Mouse (Mus musculus) hindbrain, embryonic 11.5 days (tissue): ENCODE measurements at regions not wholly inside any gene's neighbourhood (a gene's known extent, or its start where the extent isn't known, plus 50 kb on each side); places are given as distances from the start of the nearest gene placed in this dataset.

Experiments used
- ATAC-seq: fragments of 200-750 bp; cut with Nextera tagmentation; 2 replicates; pipeline ENCODE4 v1.8.0; 2017; ENCODE audit warnings: mild to moderate bottlenecking, moderate TSS enrichment, moderate library complexity; ENCODE audit not compliant: low FRiP score
- DNase-seq: peaks from one replicate; pipeline ENCODE4 v3.0.0-alpha.2; 2015; ENCODE audit warnings: low spot score
- H3K27ac ChIP-seq: fragments of 300-500 bp; sonication (generic); 2 replicates; pipeline ENCODE4 v1.5.1; 2014; ENCODE audit warnings: mild to moderate bottlenecking, low read depth, low read length
- H3K27me3 ChIP-seq: fragments of 300-500 bp; sonication (generic); 2 replicates; pipeline ENCODE4 v1.6.1; 2014; ENCODE audit warnings: mild to moderate bottlenecking, low read length, moderate library complexity, mixed read lengths; ENCODE audit not compliant: control insufficient read depth, insufficient read depth
- H3K36me3 ChIP-seq: fragments of 300-500 bp; sonication (generic); 2 replicates; pipeline ENCODE4 v1.6.1; 2014; ENCODE audit warnings: mild to moderate bottlenecking, low read length, moderate library complexity, mixed read lengths; ENCODE audit not compliant: control insufficient read depth, insufficient read depth
- H3K4me1 ChIP-seq: fragments of 300-500 bp; sonication (generic); replicated peaks from 2 replicates; pipeline ENCODE4 v1.6.1; 2014; ENCODE audit warnings: low read length, mixed read lengths; ENCODE audit not compliant: control insufficient read depth, insufficient read depth
- H3K4me2 ChIP-seq: fragments of 300-500 bp; sonication (generic); replicated peaks from 2 replicates; pipeline ENCODE4 v1.6.1; 2014; ENCODE audit warnings: mild to moderate bottlenecking, low read depth, low read length
- H3K4me3 ChIP-seq: fragments of 300-500 bp; sonication (generic); 2 replicates; pipeline ENCODE4 v1.5.1; 2014; ENCODE audit warnings: low read depth, low read length
- H3K9ac ChIP-seq: fragments of 300-500 bp; sonication (generic); 2 replicates; pipeline ENCODE4 v1.6.1; 2014; ENCODE audit warnings: low read depth, low read length
- H3K9me3 ChIP-seq: fragments of 300-500 bp; sonication (generic); 2 replicates; pipeline ENCODE4 v1.6.1; 2016; ENCODE audit warnings: low read length; ENCODE audit not compliant: control insufficient read depth
- WGBS: fragments of 180-500 bp; shearing (Covaris S2); extraction: QIAGEN DNeasy Blood & Tissue Kit; methylation state at CpG from one replicate; pipeline ENCODE4 v1.1.7; 2014; 5-methylcytosine and 5-hydroxymethylcytosine counted together

DNA sequence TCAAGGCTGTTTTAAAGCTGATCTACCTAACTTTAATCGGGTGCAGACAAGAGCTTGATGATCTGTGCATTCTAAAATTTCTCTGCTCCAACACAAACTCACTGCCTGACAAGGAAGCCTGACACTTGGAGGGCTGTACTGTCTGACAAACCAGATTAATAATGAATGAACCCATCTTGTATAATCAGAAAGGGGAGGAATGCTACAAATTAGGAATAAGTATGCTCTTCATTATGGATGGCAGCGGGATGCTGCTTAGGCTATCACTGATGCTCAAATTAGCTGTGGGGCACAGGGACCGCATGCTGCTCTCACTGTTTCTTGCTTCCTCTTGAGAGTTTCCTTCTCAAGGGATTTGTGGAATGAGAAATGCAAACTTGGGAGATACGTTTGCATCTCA lies 213.8 kb upstream of the Veph1 start:
- WGBS: 77% methylated on average over 4 of the region's 4 CpGs

DNA sequence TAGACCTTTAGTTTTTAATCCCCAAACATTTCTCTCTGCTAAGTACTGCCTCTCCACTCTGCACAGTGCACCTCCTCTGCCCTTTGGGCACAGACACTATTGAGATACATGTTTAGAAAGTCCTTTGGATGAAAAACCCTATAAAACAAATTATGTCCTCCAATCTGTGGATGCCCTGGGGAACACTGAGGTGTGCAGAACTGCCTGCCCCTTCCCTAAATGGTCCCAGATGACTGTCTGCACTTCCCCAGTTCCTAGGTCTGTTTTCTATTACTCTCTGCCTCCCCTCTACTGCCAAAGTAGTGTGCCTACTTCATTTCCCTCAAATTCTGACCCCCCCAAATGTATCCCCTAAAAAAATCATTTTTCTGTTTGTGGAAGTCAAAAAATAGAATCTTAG lies 209.5 kb upstream of the Veph1 start:
- Histone ChIP-seq H3K9ac (no peak overlapping the region), H3K4me3 (no peak overlapping the region), H3K9me3 (no peaks in the 10 kb centered on the region), H3K27me3 (no peaks in the 10 kb centered on the region), H3K36me3 (no peaks in the 10 kb centered on the region), H3K27ac (no peak overlapping the region), H3K4me1 (no peaks in the 10 kb centered on the region), H3K4me2 (no peak overlapping the region)
- DNase-seq (no peak), ATAC-seq (no peak)

More for the DNA sequence above, 213.8 kb upstream of the Veph1 start:
- Histone ChIP-seq H3K9me3 (no peaks in the 10 kb centered on the region), H3K4me2 (no peak overlapping the region), H3K4me3 (no peak overlapping the region), H3K9ac (no peak overlapping the region), H3K36me3 (no peaks in the 10 kb centered on the region), H3K4me1 (no peaks in the 10 kb centered on the region), H3K27ac (no peak overlapping the region), H3K27me3 (no peaks in the 10 kb centered on the region)
- ATAC-seq (no peak), DNase-seq (no peak)

- no peak for ATAC-seq
- no peaks in the 10 kb centered on the region for H3K36me3 ChIP-seq
- no peak for DNase-seq
- no peak overlapping the region for H3K9ac ChIP-seq
- H3K4me3 ChIP-seq: no peak overlapping the region
- no peak overlapping the region for H3K27ac ChIP-seq
- no peak overlapping the region for H3K4me2 ChIP-seq
- H3K4me1 ChIP-seq: no peaks in the 10 kb centered on the region
- WGBS: 60% methylated on average over 6 of the region's 6 CpGs
- H3K9me3 ChIP-seq: no peaks in the 10 kb centered on the region
- no peaks in the 10 kb centered on the region for H3K27me3 ChIP-seq
Measured at GRCm38 (mm10) chr3:66505476-66506076, 208.9 kb upstream of the Veph1 start.

- Histone ChIP-seq H3K4me1 (no peaks in the 10 kb centered on the region), H3K9ac (no peak overlapping the region), H3K9me3 (no peaks in the 10 kb centered on the region), H3K27ac (no peak overlapping the region), H3K27me3 (no peaks in the 10 kb centered on the region), H3K36me3 (no peaks in the 10 kb centered on the region), H3K4me3 (no peak overlapping the region), H3K4me2 (no peak overlapping the region)
- 83% methylated on average over 6 of the region's 6 CpGs for WGBS
- ATAC-seq (no peak), DNase-seq (no peak)
Measured at GRCm38 (mm10) chr3:66504717-66505116, 208.1 kb upstream of the Veph1 start.

- no peak for ATAC-seq
Measured at GRCm38 (mm10) chr3:66503615-66504014, 207.0 kb upstream of the Veph1 start.

DNA sequence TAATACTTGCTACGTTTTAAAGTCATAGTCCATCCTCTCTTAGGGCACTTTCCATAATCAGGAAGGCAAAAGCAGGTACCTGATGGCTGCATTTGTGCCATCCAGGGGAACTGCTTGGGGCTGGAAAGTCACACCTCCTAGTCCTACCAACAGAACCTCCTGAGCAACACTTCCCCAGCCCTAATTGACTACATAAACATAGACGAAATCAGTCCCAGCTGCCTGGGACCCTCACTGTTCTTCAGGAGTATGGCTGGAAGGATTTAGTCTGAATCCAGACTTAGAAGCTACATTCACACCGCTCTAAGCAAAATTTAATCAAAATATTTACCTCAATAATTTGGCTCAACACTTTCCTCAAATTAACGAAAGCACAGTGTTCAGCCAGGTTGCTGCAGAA lies 205.2 kb upstream of the Veph1 start:
- WGBS: 76% methylated on average over 4 of the region's 4 CpGs
- no peaks in the 10 kb centered on the region for H3K36me3 ChIP-seq
- no peak overlapping the region for H3K27ac ChIP-seq
- no peak overlapping the region for H3K4me3 ChIP-seq
- DNase-seq: no peak
- H3K9ac ChIP-seq: no peak overlapping the region
- H3K27me3 ChIP-seq: no peaks in the 10 kb centered on the region
- H3K4me2 ChIP-seq: no peak overlapping the region
- no peaks in the 10 kb centered on the region for H3K4me1 ChIP-seq
- no peak for ATAC-seq
- no peaks in the 10 kb centered on the region for H3K9me3 ChIP-seq

More at GRCm38 (mm10) chr3:66503615-66504014, 207.0 kb upstream of the Veph1 start:
- Histone ChIP-seq H3K4me3 (no peak overlapping the region), H3K9me3 (no peaks in the 10 kb centered on the region), H3K4me2 (no peak overlapping the region), H3K27ac (no peak overlapping the region), H3K9ac (no peak overlapping the region), H3K27me3 (no peaks in the 10 kb centered on the region), H3K36me3 (no peaks in the 10 kb centered on the region), H3K4me1 (no peaks in the 10 kb centered on the region)
- DNase-seq: no peak
- WGBS: 88% methylated on average over 3 of the region's 3 CpGs

DNA sequence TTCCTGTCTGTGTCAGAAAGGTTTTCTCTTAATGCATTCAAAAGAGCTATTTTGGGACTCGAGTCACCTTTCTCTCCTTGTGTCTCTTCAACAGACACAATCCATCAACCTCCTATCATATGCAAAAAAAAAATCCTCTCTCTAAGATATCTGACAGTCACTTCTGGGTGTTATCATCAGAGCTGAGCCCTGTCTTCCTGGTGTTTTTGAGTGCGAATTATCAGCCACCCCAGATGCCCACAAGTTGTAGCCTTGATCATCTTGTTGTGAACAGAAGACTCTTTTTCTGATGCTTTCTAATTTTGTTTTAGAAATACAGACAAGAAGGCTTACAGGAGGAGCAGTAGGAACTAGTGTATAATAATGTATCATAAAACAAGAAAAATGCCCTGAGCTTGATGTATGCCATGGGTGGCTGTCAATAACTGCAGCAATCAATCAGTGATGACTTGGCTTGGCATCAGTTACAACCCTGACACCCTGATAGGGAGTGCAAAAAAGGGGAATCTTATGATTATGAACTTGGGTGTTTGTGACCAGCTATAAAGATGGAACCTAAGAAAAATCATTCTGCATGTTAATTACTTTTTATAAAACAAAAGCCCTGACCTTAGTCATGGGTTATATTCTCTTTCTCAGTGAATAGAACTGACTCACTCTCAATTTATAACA lies 197.9 kb upstream of the Veph1 start:
- H3K9me3 ChIP-seq: no peaks in the 10 kb centered on the region
- no peaks in the 10 kb centered on the region for H3K4me1 ChIP-seq
- H3K4me3 ChIP-seq: no peak overlapping the region
- H3K27me3 ChIP-seq: no peaks in the 10 kb centered on the region
- ATAC-seq: no peak
- no peaks in the 10 kb centered on the region for H3K36me3 ChIP-seq
- H3K27ac ChIP-seq: no peak overlapping the region
- WGBS: 83% methylated on average over 2 of the region's 2 CpGs
- no peak for DNase-seq
- no peak overlapping the region for H3K9ac ChIP-seq
- H3K4me2 ChIP-seq: no peak overlapping the region

DNA sequence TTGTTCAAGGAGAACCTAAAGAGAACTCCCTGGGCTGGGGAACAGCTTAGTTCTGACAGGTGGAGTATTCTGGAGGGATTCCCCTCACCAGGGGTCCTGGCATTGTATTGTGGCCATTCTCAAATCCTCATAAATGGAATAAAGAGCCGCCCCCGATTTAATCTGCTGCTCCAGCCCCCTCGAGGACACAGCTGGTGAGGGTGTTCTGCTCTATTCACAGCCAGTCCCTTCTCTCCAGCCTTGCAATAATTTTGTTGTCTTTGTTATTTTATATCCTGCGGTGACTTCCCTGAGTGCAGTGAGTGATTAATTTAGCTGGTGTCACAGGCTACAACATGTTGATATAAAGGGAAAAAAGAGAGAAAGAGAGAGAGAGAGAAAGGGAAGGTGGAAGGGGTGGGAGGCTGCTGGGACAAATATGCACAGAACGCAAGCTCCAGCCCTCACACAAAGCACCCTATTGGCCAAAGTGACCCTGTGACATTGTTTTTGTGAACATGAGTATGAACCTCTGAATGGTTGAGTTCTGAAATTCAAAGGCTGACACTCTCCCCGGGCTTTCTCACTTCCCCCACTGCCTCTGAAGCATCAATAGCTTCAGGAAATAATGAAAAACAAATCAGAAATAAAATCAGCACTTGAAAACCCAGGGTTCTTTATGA lies 194.2 kb upstream of the Veph1 start:
- Histone ChIP-seq H3K4me3 (no peak overlapping the region), H3K4me2 (no peak overlapping the region), H3K9ac (no peak overlapping the region), H3K4me1 (no peaks in the 10 kb centered on the region), H3K27me3 (no peaks in the 10 kb centered on the region), H3K9me3 (no peaks in the 10 kb centered on the region), H3K36me3 (no peaks in the 10 kb centered on the region), H3K27ac (no peak overlapping the region)
- 22% methylated on average over 6 of the region's 6 CpGs for WGBS
- ATAC-seq: peak; percentile 66
- no peak for DNase-seq

DNA sequence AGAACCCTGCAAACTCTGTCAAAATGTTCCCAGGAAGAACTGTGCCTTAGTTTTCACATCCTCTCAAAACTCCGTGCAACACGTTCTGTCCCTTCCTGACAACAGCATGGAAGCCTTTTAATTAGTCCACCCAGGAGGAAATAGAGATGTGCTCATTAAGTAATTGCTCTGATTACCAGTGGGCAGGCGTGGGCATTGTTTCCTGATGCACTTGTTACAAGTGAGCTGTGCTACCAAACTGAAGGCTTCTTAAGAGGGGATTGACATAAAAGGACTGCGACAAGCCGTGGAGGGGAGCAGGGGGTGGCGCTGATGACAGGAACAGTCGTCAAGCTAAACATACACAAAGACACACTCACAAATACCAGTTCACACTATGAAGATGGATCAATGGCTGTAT lies 192.1 kb upstream of the Veph1 start:
- Histone ChIP-seq H3K4me1 (no peaks in the 10 kb centered on the region), H3K4me2 (no peak overlapping the region), H3K4me3 (no peak overlapping the region), H3K9ac (no peak overlapping the region), H3K27me3 (no peaks in the 10 kb centered on the region), H3K27ac (no peak overlapping the region), H3K36me3 (no peaks in the 10 kb centered on the region), H3K9me3 (no peaks in the 10 kb centered on the region)
- DNase-seq (no peak), ATAC-seq (no peak)
- WGBS: 75% methylated on average over 7 of the region's 7 CpGs
